Mouse (Mus musculus): ENCODE measurements around the gene Scaf8.
"Not testable (repeated sequence)": the region's sequence is repeated elsewhere in the genome, so short reads cannot be mapped to it uniquely, and the experiment has no call there.

Gene Scaf8

GRCm38 (mm10) chr17:3114720-3115379 lies at the start of gene Scaf8:
Gene Scaf8, plus strand, starts transcription at chr17:3114972.
- peak; percentile 82 for ATAC-seq (ENCODE audit: low TSS enrichment)

DNA sequence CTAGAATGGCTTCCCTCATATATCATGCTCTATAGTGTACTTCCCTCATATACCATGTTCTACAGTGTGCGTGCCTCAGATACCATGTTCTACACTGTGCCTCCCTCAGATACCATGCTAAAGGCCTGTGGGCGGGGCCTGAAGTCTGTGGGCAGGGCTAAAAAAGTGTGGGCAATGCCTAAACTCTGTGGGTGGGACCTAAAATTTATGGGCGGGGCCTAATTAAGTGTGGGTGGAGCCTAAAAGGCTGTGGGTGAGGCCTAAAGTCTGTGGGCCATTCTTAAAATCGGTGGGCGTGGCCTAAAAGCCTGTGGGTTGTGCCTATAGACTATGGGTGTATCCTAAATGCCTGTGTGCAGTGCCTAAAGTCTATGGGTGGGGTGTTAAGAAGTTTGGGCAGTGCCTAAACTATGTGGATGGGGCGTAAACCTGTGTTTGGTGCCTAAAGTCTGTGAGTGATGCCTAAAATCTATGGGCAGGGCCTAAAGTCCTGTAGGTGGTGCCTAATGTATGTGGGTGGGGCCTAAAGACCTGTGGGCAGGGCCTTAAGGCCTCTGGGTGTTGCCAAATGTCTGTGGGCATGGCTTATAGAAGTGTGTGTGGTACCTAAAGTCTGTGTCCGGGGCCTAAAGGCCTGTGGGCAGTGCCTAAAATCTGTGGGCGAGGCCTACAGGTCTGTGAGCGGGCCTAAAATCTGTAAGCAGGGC lies 39.5 kb upstream of the Scaf8 start:
- ATAC-seq (ENCODE audit: low TSS enrichment), result no peak

- no peak for ATAC-seq (ENCODE audit: low TSS enrichment)
Measured at GRCm38 (mm10) chr17:3075873-3076245, 38.9 kb upstream of the Scaf8 start.

- ATAC-seq (ENCODE audit: low TSS enrichment), result not testable (repeated sequence)
Measured at GRCm38 (mm10) chr17:3077936-3078335, 36.8 kb upstream of the Scaf8 start.

DNA sequence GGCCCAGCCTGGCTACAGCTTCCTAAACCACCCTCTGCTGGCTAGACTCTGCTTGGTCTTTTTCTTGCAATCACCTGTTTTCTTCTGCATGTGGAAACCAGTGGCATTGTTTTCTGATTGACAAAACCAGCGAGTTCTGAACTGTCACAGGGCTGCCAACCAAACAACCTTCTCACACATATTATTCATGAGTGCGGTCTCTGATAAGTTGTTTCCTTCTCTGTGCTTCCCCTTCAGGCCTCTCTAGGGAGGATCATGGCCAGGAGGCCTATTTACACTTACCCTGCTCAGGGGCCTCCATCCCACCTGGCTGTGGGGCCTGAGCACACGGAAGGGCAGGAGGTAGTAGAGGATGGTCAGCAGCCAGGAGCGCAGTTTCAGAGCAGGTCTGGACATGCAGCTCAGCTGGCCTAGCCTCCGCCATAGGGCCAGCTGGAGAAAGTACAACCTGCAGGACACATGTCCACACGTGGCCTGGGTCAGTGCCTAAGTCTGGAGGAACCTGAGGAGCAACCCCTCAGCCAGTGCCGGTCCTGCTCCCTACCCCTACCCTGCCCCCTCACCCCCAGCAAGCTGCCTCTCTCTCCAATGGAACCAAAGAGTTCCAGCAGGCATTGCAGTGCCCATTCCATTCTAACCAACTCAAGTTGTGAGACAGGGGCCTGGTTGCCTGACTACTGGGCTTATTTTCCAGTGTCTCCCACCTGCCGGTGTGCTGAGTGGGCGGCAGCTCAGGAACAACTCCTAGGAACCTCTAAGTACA lies 34.0 kb upstream of the Scaf8 start:
- ATAC-seq (ENCODE audit: low TSS enrichment), result not testable (repeated sequence)

GRCm38 (mm10) chr17:3081512-3082100 lies 33.2 kb upstream of the Scaf8 start:
- peak; percentile 39 for ATAC-seq (ENCODE audit: low TSS enrichment)

- peak; percentile 25 for ATAC-seq (ENCODE audit: low TSS enrichment)
Measured at GRCm38 (mm10) chr17:3082125-3082755, 32.5 kb upstream of the Scaf8 start.

DNA sequence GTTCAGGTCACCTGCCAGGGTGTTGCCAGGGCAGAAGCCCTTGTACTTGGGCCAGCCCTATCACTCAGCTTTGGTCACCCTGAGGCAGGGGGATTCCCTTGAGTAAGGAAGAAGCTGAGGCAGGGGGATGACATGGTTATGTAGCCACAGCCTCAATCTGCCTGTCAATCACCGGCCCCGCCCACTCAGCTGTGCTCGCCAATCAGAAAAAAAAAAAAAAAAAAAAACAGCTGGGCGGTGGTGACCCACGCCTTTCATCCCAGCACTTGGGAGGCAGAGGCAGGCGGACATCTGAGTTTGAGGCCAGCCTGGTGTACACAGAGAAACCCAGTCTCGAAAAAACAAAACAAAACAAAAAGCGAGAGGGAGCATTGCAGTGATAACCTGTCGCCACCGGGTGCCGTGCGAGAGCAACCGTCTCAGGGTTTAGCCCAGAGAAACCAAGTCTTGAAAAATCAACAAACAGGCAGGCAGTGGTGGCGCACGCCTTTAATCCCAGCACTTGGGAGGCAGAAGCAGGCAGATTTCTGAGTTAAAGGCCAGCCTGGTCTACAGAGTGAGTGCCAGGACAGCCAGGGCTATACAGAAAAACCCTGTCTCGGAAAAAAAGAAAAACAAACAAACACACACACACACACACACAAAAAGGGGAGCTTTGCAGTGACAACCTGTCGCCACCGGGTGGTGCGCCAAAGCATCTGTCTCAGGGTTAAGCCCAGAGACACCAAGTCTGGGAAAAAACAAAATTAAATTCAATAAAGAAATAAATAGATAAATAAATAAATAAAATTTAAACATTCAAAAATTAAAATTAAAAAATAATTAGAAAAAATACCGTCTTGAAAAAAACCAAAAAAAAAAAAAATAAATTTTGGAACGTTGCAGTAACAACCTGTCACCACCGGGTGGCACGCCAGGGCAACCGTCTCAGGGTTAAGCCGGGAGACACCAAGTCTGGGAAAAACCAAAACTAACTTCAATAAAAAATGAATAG lies 31.7 kb upstream of the Scaf8 start:
- not testable (repeated sequence) for ATAC-seq (ENCODE audit: low TSS enrichment)

DNA sequence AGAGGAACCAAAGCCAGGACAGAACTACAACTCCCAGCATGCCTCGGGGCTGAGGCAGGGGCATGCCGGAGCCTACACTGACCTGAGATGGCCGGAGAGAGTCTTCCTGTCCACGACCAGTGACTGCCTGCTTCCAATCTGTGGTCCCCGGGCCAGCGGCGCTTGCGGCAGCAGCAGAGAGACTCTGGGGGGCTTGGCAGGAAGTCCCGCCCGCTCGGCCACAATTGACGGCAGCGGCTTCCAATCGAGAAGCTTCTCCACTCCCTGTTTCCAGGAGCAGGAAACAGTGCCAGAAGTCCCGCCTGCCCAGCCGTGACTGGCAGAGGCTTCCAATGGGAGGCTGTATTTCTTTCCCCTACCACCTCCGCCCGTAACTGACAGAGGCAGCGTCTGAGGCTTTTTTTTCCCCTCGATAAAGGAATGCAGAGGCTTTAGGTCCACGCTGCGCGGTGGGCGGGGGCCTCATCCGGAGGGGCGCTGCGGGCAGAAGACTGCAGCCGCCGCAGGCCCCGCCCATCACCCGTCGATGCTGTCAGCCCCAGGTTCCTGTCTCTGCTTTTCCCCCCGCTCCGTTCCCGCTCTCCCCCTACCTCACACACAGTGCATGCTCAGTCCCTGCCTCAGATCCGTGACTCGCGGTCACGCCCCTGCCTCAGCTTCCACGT lies 30.8 kb upstream of the Scaf8 start:
- peak; percentile 64 for ATAC-seq (ENCODE audit: low TSS enrichment)

- ATAC-seq (ENCODE audit: low TSS enrichment), result no peak
Measured at GRCm38 (mm10) chr17:3084551-3084930, 30.2 kb upstream of the Scaf8 start.

GRCm38 (mm10) chr17:3085152-3085551 lies 29.6 kb upstream of the Scaf8 start:
- no peak for ATAC-seq (ENCODE audit: low TSS enrichment)

- no peak for ATAC-seq (ENCODE audit: low TSS enrichment)
Measured at GRCm38 (mm10) chr17:3092682-3093081, 22.1 kb upstream of the Scaf8 start.

DNA sequence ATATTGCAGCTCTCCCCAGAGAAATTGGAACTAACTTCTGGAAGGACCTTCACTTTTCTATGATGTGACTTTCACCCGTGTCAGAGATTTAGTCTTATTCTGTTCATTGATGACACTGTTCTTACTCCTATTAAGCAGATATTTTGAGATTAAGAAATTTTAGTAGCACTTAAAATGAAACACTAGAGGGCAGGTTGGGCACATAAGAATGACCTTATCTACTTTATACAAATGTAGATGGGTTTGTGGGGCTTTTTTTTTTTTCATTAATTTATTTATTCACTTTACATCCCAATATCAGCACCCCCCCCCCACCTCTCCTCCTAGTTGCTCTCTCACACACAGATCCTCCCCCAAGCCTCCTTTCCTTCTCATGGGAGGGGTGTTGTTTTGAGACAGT lies 15.5 kb upstream of the Scaf8 start:
- not testable (repeated sequence) for ATAC-seq (ENCODE audit: low TSS enrichment)

DNA sequence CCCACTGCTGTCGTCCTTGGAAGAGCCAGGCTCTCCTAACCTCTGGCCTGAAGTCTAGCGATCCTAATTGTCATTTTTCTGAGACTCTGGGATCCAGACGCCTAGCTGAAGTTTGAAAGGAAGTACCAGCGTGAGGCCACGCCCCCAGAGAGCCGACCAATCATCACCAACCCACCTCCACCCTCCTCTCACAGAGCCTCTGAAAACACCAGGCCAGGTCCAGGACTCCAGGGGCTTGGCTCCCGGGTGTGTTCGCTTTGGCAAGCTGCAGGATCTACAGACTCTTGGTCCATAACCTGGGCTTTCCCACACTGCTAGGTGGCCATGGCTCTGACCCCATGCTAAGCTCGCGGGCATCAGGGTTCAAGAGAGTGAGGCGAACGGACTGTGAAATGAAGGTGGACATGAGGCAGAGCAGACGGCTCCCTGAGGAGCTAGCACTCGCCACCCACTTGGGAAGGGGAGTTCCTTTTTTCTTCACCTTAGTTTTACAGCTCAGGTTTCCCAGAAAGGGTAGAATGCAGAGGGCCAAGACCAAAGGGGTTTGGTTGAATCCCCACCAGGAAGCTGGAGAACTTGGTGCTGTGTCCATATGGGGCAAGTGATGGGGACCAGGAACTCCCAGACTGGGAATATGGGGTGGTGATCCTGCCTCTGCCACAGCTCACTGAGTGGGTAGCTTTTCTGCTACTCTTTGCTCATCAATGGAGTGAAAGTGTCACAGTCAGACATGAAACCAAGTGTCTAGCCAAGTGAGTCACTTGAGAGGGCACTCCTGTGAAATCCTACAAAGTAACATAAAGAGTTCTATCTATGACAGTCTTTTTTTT lies 12.2 kb upstream of the Scaf8 start:
- ATAC-seq (ENCODE audit: low TSS enrichment), result peak; percentile 65; the same call in 1 of the 2 replicates

GRCm38 (mm10) chr17:3104154-3104931 lies 10.4 kb upstream of the Scaf8 start:
- ATAC-seq (ENCODE audit: low TSS enrichment), result no peak

GRCm38 (mm10) chr17:3105022-3105421 lies 9.8 kb upstream of the Scaf8 start:
- no peak for ATAC-seq (ENCODE audit: low TSS enrichment)

DNA sequence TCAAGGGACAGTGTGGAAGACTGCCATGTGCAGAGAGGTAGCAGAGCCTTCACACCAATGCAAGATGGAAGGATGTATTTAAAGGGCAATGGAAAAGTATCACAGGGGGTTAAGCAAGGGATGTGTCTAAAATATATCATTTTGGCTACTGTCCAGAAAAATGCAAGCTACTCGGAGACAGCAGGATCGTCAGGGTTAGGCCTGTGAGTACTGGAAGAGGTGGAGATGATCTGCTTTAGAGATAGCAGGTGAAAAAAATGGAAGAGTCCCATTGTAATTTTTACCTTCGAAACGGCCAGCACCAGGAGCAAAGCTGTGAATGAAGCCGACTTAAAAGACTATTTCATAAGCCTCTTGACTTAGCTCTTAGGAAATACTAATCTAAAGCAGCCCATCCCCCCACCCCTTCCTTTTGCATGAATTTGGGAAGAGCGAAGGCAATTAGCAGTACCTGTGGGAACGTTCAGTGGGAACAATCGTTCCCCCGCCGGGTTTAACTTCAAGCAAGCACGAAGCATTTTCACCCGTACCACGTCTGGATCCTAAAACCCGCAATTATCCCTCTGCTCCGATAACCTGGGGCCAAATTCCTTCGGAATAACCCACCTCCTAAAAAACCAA lies 925 bp upstream of the Scaf8 start:
- no peak for ATAC-seq (ENCODE audit: low TSS enrichment)

DNA sequence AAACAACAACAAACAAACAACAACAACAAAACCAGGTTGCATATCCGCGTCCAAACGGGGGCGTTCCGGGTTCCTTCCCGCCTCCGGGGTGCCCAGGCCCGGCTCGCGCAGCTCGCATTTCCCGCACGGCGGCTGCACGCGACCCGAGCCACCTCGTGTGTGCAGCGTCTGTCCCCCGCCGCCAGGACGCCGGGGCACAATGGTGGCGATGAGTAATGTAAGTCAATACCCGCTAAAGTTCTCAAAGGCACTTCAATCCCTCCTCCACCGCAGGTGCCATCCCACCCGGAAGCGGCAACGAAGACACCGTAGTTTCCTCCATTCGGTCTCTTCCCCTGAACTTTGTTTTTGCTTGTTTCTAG lies 433 bp upstream of the Scaf8 start:
- ATAC-seq (ENCODE audit: low TSS enrichment), result peak; percentile 50

All from frontal cortex, adult (tissue).